Mouse (Mus musculus) cerebellum, adult 2 months (tissue): ENCODE measurements around the gene Thsd4.

Experiments
- CTCF ChIP-seq: fragments of 200-500 bp; IDR thresholded peaks from 2 replicates; pipeline ENCODE4 v1.5.1; 2011; ENCODE audit warnings: low read depth, mild to moderate bottlenecking, control low read depth, low read length, moderate library complexity, borderline replicate concordance; ENCODE audit not compliant: insufficient read depth
- POLR2A ChIP-seq: fragments of 200-500 bp; IDR thresholded peaks from 2 replicates; pipeline ENCODE4 v1.6.1; 2011; ENCODE audit warnings: low read length, control low read depth, borderline replicate concordance; ENCODE audit not compliant: insufficient read depth

- TF ChIP-seq POLR2A (no peak), CTCF (no peak)
Observed at GRCm38 (mm10) chr9:59971263-59971662, 550.6 kb downstream of the Thsd4 start.
